Mouse (Mus musculus): ENCODE results near the gene Chrm3. TPM values are rescaled to one million over a fixed set of nuclear protein-coding genes. Genes with fewer than 3 reads are reported as not detected.

Gene Chrm3
- polyA plus RNA-seq, 1 experiment, result 2.6 TPM

DNA sequence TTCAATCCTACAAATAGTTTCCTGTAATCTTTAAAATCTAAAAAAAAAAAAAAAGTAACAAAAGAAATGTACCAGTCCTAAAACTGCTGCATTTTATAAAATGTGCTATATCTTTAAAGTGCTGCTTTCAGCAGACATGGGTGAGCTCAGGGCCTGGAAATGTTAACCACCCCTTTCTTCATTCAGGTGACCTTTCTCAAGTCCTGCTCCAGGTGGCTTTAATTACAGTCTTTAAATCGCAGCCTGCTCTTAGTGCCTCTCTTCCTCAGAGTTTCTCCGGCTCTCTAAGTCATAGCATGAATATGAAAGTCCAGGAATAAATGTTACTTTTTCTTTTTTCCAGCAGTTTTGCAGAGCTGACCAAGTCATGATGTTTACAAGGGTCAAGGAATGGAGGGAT, 229.6 kb downstream of the Chrm3 start:
- Histone ChIP-seq H3K27ac (ENCODE audit: insufficient read depth, low read depth, low read length) (no peak overlapping the region), H3K27me3 (ENCODE audit: control insufficient read depth, insufficient read depth, low read length) (no peaks in the 10 kb centered on the region), H3K4me1 (ENCODE audit: control insufficient read depth, insufficient read depth, insufficient read length, low read length) (no peaks in the 10 kb centered on the region), H3K4me3 (ENCODE audit: low read depth, low read length) (no peak overlapping the region), H3K36me3 (ENCODE audit: control insufficient read depth, insufficient read depth, low read length) (no peaks in the 10 kb centered on the region)
- no peak for TF ChIP-seq POLR2A (IDR thresholded peaks at IDR 0.05; ENCODE audit: low read depth, low read length)
- 77% methylated on average over 2 of the region's 2 CpGs for WGBS

DNA sequence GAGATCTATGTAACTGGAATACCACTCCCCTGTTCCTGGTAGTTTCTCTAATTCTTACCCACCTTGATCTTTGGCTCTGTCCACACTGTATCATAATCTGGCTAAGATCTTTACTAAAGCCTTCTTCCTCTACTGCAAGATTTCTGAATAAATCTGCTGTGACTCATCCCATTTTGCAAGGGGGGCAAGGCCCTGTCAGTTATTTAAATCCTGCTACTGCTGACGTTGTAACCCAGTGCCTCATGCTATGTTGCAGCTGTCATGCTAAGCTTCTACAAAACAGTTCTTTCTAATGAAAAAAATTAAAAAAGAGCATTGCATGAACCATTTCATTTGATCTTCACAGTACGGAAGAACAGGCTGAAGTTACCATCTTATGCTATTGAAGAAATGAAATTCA, 248.4 kb downstream of the Chrm3 start:
- H3K27me3 ChIP-seq (ENCODE audit: control insufficient read depth, insufficient read depth, low read length), result no peaks in the 10 kb centered on the region
- no peak overlapping the region for H3K27ac ChIP-seq (ENCODE audit: insufficient read depth, low read depth, low read length)
- no peaks in the 10 kb centered on the region for H3K4me1 ChIP-seq (ENCODE audit: control insufficient read depth, insufficient read depth, insufficient read length, low read length)
- 72% methylated on average over 2 of the region's 2 CpGs for WGBS
- H3K36me3 ChIP-seq (ENCODE audit: control insufficient read depth, insufficient read depth, low read length), result no peaks in the 10 kb centered on the region
- TF ChIP-seq POLR2A (IDR thresholded peaks at IDR 0.05; ENCODE audit: low read depth, low read length) (no peak), CTCF (IDR thresholded peaks at IDR 0.05; ENCODE audit: extremely low read depth, insufficient read length, insufficient replicate concordance, low read depth, low read length) (no peak)
- no peak overlapping the region for H3K4me3 ChIP-seq (ENCODE audit: low read depth, low read length)

DNA sequence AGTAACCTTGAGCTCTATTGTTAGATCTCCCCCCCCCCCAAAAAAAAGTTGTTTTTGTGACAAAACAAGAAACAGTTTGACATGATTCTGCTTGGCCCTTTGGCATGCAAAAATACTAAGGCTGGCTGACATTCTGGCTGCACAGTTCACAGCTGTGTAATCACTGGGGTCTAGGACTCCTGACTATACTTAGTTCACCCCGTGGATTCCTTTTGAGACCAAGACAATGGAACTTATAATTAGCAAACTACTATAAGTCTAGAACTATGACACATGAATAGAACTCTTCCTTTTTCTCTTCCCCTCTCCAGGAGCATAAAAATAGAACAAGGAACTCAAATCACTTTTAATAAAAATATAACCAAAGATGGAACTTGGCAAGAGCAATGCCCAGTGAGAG, 251.1 kb downstream of the Chrm3 start:
- 61% methylated on average over 1 of the region's 1 CpGs for WGBS
- no peak for TF ChIP-seq POLR2A (IDR thresholded peaks at IDR 0.05; ENCODE audit: low read depth, low read length)
- no peak for TF ChIP-seq CTCF (IDR thresholded peaks at IDR 0.05; ENCODE audit: extremely low read depth, insufficient read length, insufficient replicate concordance, low read depth, low read length)
- no peak overlapping the region for H3K4me3 ChIP-seq (ENCODE audit: low read depth, low read length)
- H3K4me1 ChIP-seq (ENCODE audit: control insufficient read depth, insufficient read depth, insufficient read length, low read length), result no peaks in the 10 kb centered on the region
- H3K27ac ChIP-seq (ENCODE audit: insufficient read depth, low read depth, low read length), result no peak overlapping the region
- H3K27me3 ChIP-seq (ENCODE audit: control insufficient read depth, insufficient read depth, low read length), result no peaks in the 10 kb centered on the region
- no peaks in the 10 kb centered on the region for H3K36me3 ChIP-seq (ENCODE audit: control insufficient read depth, insufficient read depth, low read length)

DNA sequence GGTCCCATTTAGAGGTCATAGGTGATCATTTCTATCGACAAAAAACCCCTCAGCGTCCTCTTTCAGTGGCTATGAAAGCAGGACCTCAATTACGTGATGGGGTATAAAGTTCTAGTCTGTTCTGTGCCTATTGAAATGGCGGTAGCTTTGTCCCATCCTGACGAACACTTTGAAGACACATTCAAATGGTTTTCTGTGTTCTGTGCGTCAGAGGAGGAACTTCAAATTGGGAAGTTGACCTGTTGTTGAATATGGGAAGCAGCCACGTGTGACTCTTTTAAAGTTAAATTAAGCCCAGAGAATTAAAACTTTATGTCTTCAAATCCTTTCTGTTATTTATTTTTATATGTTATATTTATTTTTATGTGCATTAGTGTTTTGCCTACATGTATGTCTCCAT, 253.3 kb downstream of the Chrm3 start:
- WGBS, result 84% methylated on average over 7 of the region's 7 CpGs

DNA sequence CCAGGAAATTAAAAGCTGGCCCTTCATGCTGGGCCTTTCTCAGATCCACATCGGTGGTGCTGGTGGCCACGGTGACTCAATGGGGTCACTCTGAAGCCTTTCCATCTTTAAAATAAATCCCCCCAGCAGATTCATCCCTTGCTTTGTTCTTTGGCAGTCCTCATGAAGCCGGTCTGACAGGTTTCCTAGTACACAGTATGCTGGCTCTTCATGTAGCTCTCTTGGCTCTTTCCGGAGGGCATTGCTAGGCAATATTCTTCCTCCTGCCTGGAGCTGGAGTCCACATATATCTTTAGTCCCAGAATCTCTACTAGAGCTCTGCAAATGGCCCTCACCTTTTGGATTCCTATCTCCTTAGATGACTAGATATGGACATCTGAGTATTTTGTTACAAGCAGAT, 269.9 kb downstream of the Chrm3 start:
- TF ChIP-seq POLR2A (IDR thresholded peaks at IDR 0.05; ENCODE audit: low read depth, low read length) (no peak), CTCF (IDR thresholded peaks at IDR 0.05; ENCODE audit: extremely low read depth, insufficient read length, insufficient replicate concordance, low read depth, low read length) (no peak)
- WGBS, result 72% methylated on average over 4 of the region's 4 CpGs
- H3K4me1 ChIP-seq (ENCODE audit: control insufficient read depth, insufficient read depth, insufficient read length, low read length), result no peaks in the 10 kb centered on the region
- no peak overlapping the region for H3K4me3 ChIP-seq (ENCODE audit: low read depth, low read length)
- no peaks in the 10 kb centered on the region for H3K36me3 ChIP-seq (ENCODE audit: control insufficient read depth, insufficient read depth, low read length)
- H3K27ac ChIP-seq (ENCODE audit: insufficient read depth, low read depth, low read length), result no peak overlapping the region
- H3K27me3 ChIP-seq (ENCODE audit: control insufficient read depth, insufficient read depth, low read length), result no peaks in the 10 kb centered on the region

More for the DNA sequence above, 253.3 kb downstream of the Chrm3 start:
- H3K27me3 ChIP-seq (ENCODE audit: control insufficient read depth, insufficient read depth, low read length), result no peaks in the 10 kb centered on the region
- TF ChIP-seq POLR2A (IDR thresholded peaks at IDR 0.05; ENCODE audit: low read depth, low read length) (no peak), CTCF (IDR thresholded peaks at IDR 0.05; ENCODE audit: extremely low read depth, insufficient read length, insufficient replicate concordance, low read depth, low read length) (no peak)
- H3K4me1 ChIP-seq (ENCODE audit: control insufficient read depth, insufficient read depth, insufficient read length, low read length), result no peaks in the 10 kb centered on the region
- no peaks in the 10 kb centered on the region for H3K36me3 ChIP-seq (ENCODE audit: control insufficient read depth, insufficient read depth, low read length)
- H3K27ac ChIP-seq (ENCODE audit: insufficient read depth, low read depth, low read length), result no peak overlapping the region
- no peak overlapping the region for H3K4me3 ChIP-seq (ENCODE audit: low read depth, low read length)

DNA sequence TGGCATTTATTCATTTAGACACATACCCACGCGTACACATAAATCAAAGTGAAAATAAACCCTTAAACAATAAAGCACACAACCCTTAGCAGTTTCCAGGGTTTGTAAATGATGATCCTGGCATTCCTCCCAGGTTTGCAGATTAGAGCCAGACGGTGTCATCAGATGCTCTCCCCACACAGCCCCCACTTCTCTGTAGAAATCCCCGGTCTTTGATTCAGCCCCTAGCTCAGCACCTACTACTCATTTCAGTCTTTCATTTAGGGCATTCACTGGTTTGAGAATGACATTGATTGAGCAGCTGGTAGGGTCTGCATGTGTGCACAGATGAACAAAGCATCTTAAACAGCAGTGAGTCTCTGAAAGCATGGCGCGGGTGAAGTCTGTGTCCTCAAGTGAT, 274.3 kb downstream of the Chrm3 start:
- Histone ChIP-seq H3K27me3 (ENCODE audit: control insufficient read depth, insufficient read depth, low read length) (no peaks in the 10 kb centered on the region), H3K27ac (ENCODE audit: insufficient read depth, low read depth, low read length) (no peak overlapping the region), H3K36me3 (ENCODE audit: control insufficient read depth, insufficient read depth, low read length) (no peaks in the 10 kb centered on the region), H3K4me1 (ENCODE audit: control insufficient read depth, insufficient read depth, insufficient read length, low read length) (no peaks in the 10 kb centered on the region), H3K4me3 (ENCODE audit: low read depth, low read length) (no peak overlapping the region)
- TF ChIP-seq CTCF (IDR thresholded peaks at IDR 0.05; ENCODE audit: extremely low read depth, insufficient read length, insufficient replicate concordance, low read depth, low read length) (no peak), POLR2A (IDR thresholded peaks at IDR 0.05; ENCODE audit: low read depth, low read length) (no peak)
- 65% methylated on average over 6 of the region's 6 CpGs for WGBS

DNA sequence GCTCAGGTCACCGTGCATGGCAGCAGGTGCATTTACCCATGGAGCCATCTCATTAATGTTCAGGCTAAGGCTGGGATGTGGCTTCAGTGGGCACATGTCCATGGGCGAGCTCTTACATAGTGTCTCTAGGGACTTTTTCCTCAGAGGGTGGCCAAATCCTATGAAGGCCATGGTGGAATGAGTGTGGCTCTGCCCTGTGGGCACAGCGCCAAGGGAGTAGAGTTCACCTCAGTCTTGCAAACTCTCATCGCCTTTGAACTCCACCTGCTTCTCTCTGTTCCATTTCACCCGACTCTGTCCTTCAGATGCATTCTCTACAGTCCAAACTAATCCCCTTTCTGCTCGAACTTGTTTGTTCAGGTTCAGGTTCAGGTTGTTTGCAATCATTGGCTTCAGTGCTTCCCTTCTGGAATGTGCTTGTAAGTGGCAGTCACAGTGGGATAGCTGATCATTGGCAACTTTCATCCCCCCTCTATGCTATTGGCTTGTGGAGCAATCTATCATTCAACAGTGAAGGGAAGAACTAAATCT, 278.7 kb downstream of the Chrm3 start:
- Histone ChIP-seq H3K4me3 (ENCODE audit: low read depth, low read length) (no peak overlapping the region), H3K27ac (ENCODE audit: insufficient read depth, low read depth, low read length) (no peak overlapping the region), H3K36me3 (ENCODE audit: control insufficient read depth, insufficient read depth, low read length) (no peaks in the 10 kb centered on the region), H3K27me3 (ENCODE audit: control insufficient read depth, insufficient read depth, low read length) (no peaks in the 10 kb centered on the region), H3K4me1 (ENCODE audit: control insufficient read depth, insufficient read depth, insufficient read length, low read length) (no peaks in the 10 kb centered on the region)
- TF ChIP-seq CTCF (IDR thresholded peaks at IDR 0.05; ENCODE audit: extremely low read depth, insufficient read length, insufficient replicate concordance, low read depth, low read length) (no peak), POLR2A (IDR thresholded peaks at IDR 0.05; ENCODE audit: low read depth, low read length) (no peak)
- 41% methylated on average over 6 of the region's 6 CpGs for WGBS

DNA sequence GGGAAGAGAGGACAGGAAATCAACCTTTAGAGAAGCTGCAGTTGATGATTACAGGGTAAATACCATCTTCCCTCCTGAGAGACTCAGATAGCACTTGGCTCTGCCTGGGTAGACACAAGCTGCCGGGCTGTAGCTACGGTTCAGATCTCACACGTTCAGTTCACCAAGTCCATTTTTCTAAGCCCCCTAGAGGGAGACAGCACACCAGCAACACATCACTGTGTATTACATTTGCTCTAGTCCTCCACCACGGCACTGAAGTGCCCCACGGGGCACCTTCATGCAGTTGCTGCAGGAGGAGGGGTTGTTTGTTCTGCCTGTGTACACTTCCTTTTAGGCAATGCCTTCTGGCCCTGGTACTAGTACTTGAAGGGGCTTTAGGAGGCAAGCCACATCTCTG, 289.5 kb downstream of the Chrm3 start:
- WGBS, result 15% methylated on average over 5 of the region's 5 CpGs
- Histone ChIP-seq H3K27me3 (ENCODE audit: control insufficient read depth, insufficient read depth, low read length) (no peaks in the 10 kb centered on the region), H3K4me1 (ENCODE audit: control insufficient read depth, insufficient read depth, insufficient read length, low read length) (no peaks in the 10 kb centered on the region), H3K36me3 (ENCODE audit: control insufficient read depth, insufficient read depth, low read length) (no peaks in the 10 kb centered on the region), H3K27ac (ENCODE audit: insufficient read depth, low read depth, low read length) (no peak overlapping the region), H3K4me3 (ENCODE audit: low read depth, low read length) (no peak overlapping the region)
- TF ChIP-seq POLR2A (IDR thresholded peaks at IDR 0.05; ENCODE audit: low read depth, low read length) (no peak), CTCF (IDR thresholded peaks at IDR 0.05; ENCODE audit: extremely low read depth, insufficient read length, insufficient replicate concordance, low read depth, low read length) (peak; percentile 30; the same call in 1 of the 2 replicates)

All from small intestine, adult 2 months (tissue).